Mouse (Mus musculus) limb, embryonic 11.5 days (tissue): ENCODE results near the gene Prkcsh. TPM values are rescaled to one million over a fixed set of nuclear protein-coding genes. Genes with fewer than 3 reads are reported as not detected.
A peak's percentile ranks its signal among the peaks of the same experiment; 100 is the strongest.

Experiments used
- ATAC-seq: fragments of 200-750 bp; cut with Nextera tagmentation; 2 replicates; pipeline ENCODE4 v1.8.0; 2017; ENCODE audit warnings: low read depth; ENCODE audit not compliant: insufficient number of reproducible peaks, low FRiP score, low TSS enrichment
- DNase-seq: peaks from one replicate; pipeline ENCODE4 v3.0.0-alpha.2; 2015; ENCODE audit warnings: low spot score
- H3K27ac ChIP-seq: fragments of 300-500 bp; sonication (generic); replicated peaks from 2 replicates; pipeline ENCODE4 v1.5.1; 2014; ENCODE audit warnings: low read depth, mild to moderate bottlenecking, low read length
- H3K27me3 ChIP-seq: fragments of 300-500 bp; sonication (generic); 2 replicates; pipeline ENCODE4 v1.6.1; 2014; ENCODE audit warnings: mild to moderate bottlenecking, low read length, mixed read lengths; ENCODE audit not compliant: control insufficient read depth, insufficient read depth
- H3K36me3 ChIP-seq: fragments of 300-500 bp; sonication (generic); 2 replicates; pipeline ENCODE4 v1.6.1; 2014; ENCODE audit warnings: mild to moderate bottlenecking, low read length, moderate library complexity, mixed read lengths; ENCODE audit not compliant: control insufficient read depth, insufficient read depth
- H3K4me1 ChIP-seq: fragments of 300-500 bp; sonication (generic); 2 replicates; pipeline ENCODE4 v1.6.1; 2014; ENCODE audit warnings: low read length, mixed read lengths; ENCODE audit not compliant: control insufficient read depth, insufficient read depth
- H3K4me2 ChIP-seq: fragments of 300-500 bp; sonication (generic); 2 replicates; pipeline ENCODE4 v1.6.1; 2014; ENCODE audit warnings: low read depth, mild to moderate bottlenecking, moderate library complexity; ENCODE audit not compliant: severe bottlenecking
- H3K4me3 ChIP-seq: fragments of 300-500 bp; sonication (generic); 2 replicates; pipeline ENCODE4 v1.5.1; 2014; ENCODE audit warnings: low read depth, low read length
- H3K9ac ChIP-seq: fragments of 300-500 bp; sonication (generic); 2 replicates; pipeline ENCODE4 v1.6.1; 2014; ENCODE audit warnings: mild to moderate bottlenecking, low read length
- H3K9me3 ChIP-seq: fragments of 300-500 bp; sonication (generic); 2 replicates; pipeline ENCODE4 v1.6.1; 2016; ENCODE audit warnings: low read length; ENCODE audit not compliant: control insufficient read depth
- WGBS: fragments of 180-500 bp; shearing (Covaris S2); extraction: QIAGEN DNeasy Blood & Tissue Kit; methylation state at CpG from one replicate; pipeline ENCODE4 v1.1.7; 2014; 5-methylcytosine and 5-hydroxymethylcytosine counted together
- polyA plus RNA-seq: library from polyadenylated mRNA; unstranded; fragments of >200 nt; fragmentation: Nextera tagmentation; extraction: Ambion mirVana; gene quantifications from 2 replicates; pipeline ENCODE4 v1.2.1, GENCODE M21; 2014

The Prkcsh gene
- polyA plus RNA-seq, 1 experiment from 2014 or later, result 86.4 TPM

GRCm38 (mm10) chr9:21992227-21992626 lies 10.4 kb upstream of the Prkcsh start:
- 78% methylated on average over 4 of the region's 4 CpGs for WGBS
- peaks cover 53% of the 10 kb centered on the region for H3K27me3 ChIP-seq

DNA sequence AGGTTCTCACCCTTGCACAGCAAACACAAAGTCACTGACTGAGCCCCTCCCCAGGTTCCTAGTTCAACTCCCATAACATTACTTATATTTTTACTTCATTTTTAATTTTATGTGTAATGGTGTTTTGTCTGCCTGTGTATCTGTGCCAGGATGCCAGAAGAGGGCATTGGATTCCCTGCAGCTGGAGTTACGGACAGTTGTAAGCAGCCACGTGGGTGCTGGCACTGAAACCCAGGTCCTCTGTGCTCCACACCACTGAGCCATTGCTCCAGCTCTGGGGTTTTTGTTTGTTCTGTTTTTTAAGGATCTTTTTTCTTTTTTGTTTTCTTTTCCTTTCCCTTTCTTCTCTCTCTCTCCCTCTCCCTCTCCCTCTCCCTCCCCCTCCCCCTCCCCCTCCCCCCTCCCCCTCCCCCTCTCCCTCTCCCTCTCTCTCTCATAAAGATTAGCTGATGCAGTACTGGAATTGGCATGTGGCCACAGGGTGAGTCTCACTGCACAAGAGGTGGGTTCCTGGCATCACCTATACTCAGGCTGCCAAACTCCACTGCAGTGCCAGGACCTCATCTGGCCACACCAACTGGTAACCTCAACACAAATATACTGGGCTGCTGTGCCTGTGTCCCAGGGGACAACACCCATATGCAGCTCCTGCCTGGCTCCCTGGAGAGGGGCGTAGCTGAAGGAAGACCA lies 6.3 kb upstream of the Prkcsh start:
- H3K27me3 ChIP-seq, result peaks cover 12% of the 10 kb centered on the region
- no peaks in the 10 kb centered on the region for H3K36me3 ChIP-seq
- no peaks in the 10 kb centered on the region for H3K9me3 ChIP-seq
- H3K27ac ChIP-seq, result no peak overlapping the region
- H3K9ac ChIP-seq, result no peak overlapping the region
- H3K4me1 ChIP-seq, result no peaks in the 10 kb centered on the region
- 83% methylated on average over 3 of the region's 3 CpGs for WGBS
- H3K4me2 ChIP-seq, result no peak overlapping the region
- ATAC-seq (no peak), DNase-seq (no peak)
- no peak overlapping the region for H3K4me3 ChIP-seq

More at GRCm38 (mm10) chr9:21992227-21992626, 10.4 kb upstream of the Prkcsh start:
- H3K36me3 ChIP-seq, result no peaks in the 10 kb centered on the region
- no peak overlapping the region for H3K9ac ChIP-seq
- no peak for DNase-seq
- no peak overlapping the region for H3K27ac ChIP-seq
- no peak overlapping the region for H3K4me3 ChIP-seq
- H3K4me1 ChIP-seq, result peaks cover 18% of the 10 kb centered on the region; the same call in 1 of the 2 replicates
- no peak for ATAC-seq
- H3K9me3 ChIP-seq, result no peaks in the 10 kb centered on the region
- H3K4me2 ChIP-seq, result no peak overlapping the region

- 92% methylated on average over 6 of the region's 6 CpGs for WGBS
- Histone ChIP-seq H3K27ac (no peak overlapping the region), H3K27me3 (no peaks in the 10 kb centered on the region), H3K9ac (no peak overlapping the region), H3K36me3 (no peaks in the 10 kb centered on the region; the same call in 1 of the 2 replicates), H3K9me3 (no peaks in the 10 kb centered on the region), H3K4me2 (no peak overlapping the region), H3K4me3 (no peak overlapping the region), H3K4me1 (peaks cover 10% of the 10 kb centered on the region)
- no peak for DNase-seq
- ATAC-seq, result no peak
Observed at GRCm38 (mm10) chr9:22000296-22000695, 2.3 kb upstream of the Prkcsh start.

DNA sequence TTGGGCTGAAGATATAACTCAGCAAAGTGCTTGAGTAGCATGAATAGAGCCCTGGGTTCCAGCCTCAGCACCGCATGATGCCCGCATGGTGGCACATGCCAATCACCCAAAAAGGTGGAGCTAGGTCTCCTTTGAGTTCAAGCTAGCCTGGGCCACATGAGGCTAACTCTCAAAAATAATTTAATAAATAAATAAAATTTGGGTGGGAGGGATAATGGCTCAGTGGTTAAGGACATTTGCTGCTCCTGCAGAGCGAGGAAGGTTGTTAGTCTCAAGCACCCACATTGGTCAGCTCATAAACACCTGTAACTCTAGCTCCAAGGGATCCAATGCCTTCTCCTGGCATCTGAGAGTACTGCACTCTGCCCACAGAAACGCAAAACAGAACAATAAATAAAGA lies 973 bp upstream of the Prkcsh start:
- H3K36me3 ChIP-seq, result peaks cover 3% of the 10 kb centered on the region; the same call in 1 of the 2 replicates
- no peaks in the 10 kb centered on the region for H3K9me3 ChIP-seq
- H3K4me1 ChIP-seq, result peaks cover 10% of the 10 kb centered on the region
- ATAC-seq, result no peak
- no peak overlapping the region for H3K4me2 ChIP-seq
- H3K27ac ChIP-seq, result no peak overlapping the region
- H3K27me3 ChIP-seq, result no peaks in the 10 kb centered on the region
- 84% methylated on average over 4 of the region's 4 CpGs for WGBS
- no peak for DNase-seq
- no peak overlapping the region for H3K4me3 ChIP-seq
- no peak overlapping the region for H3K9ac ChIP-seq

DNA sequence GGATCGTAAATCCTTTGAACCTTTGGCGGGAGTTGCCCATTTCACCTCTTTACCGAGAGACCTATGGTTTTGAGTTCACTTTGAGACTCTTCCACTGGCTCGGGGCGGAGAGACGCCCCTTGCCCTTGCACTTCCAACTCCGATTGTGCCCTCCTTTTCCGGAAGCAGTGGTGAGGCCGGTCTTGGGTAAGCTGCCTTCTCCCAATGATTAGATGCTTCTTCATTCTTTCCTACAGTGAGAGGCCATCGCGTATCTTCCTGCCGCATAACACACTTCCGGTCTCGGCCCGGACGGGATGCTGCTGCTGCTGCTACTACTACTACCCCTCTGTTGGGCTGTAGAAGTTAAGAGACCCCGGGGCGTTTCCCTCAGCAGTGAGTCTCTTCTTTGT lies 553 bp downstream of the Prkcsh start:
- ATAC-seq (no peak; the same call in 1 of the 2 replicates), DNase-seq (no peak)
- Histone ChIP-seq H3K4me2 (peak overlapping the region; percentile 91), H3K4me1 (peaks cover 10% of the 10 kb centered on the region), H3K27me3 (no peaks in the 10 kb centered on the region), H3K36me3 (peaks cover 16% of the 10 kb centered on the region), H3K9ac (peak overlapping the region; percentile 67), H3K4me3 (peak overlapping the region; percentile 79), H3K9me3 (no peaks in the 10 kb centered on the region), H3K27ac (no peak overlapping the region)
- WGBS, result 1% methylated on average over 18 of the region's 18 CpGs

- Histone ChIP-seq H3K9me3 (no peaks in the 10 kb centered on the region), H3K4me2 (no peak overlapping the region), H3K36me3 (peaks cover 20% of the 10 kb centered on the region), H3K4me1 (peaks cover 10% of the 10 kb centered on the region), H3K4me3 (no peak overlapping the region), H3K27me3 (no peaks in the 10 kb centered on the region), H3K9ac (no peak overlapping the region), H3K27ac (no peak overlapping the region)
- ATAC-seq (no peak), DNase-seq (no peak)
- WGBS, result 94% methylated on average over 12 of the region's 12 CpGs
Observed at GRCm38 (mm10) chr9:22004546-22004945, 1.9 kb downstream of the Prkcsh start.

DNA sequence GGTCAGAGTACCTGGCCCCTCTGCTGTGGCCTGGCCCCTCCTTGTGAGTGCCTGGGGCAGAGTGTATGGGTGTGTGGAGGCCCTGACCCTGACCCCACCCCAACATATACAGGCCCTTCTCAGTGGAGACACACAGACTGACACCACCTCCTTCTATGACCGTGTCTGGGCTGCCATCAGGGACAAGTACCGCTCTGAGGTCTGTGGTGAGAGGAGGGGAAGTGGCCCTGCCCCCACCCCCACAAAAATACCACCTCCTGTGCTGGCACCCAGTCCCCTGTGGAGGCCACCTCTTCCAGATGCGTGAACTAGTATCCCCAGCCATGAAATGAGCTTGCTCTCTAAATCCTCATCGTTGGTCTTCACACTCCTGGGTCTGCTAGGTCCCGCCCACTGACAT lies 8.4 kb downstream of the Prkcsh start:
- Histone ChIP-seq H3K9ac (no peak overlapping the region), H3K36me3 (peaks cover 48% of the 10 kb centered on the region)
- no peak for ATAC-seq

GRCm38 (mm10) chr9:22012731-22013130 lies 10.1 kb downstream of the Prkcsh start:
- DNase-seq (no peak), ATAC-seq (no peak)
- Histone ChIP-seq H3K27me3 (no peaks in the 10 kb centered on the region), H3K4me3 (no peak overlapping the region), H3K4me1 (no peaks in the 10 kb centered on the region), H3K36me3 (peaks cover 35% of the 10 kb centered on the region), H3K9ac (no peak overlapping the region), H3K9me3 (no peaks in the 10 kb centered on the region), H3K27ac (no peak overlapping the region), H3K4me2 (no peak overlapping the region)
- 93% methylated on average over 13 of the region's 13 CpGs for WGBS

More for the DNA sequence above, 8.4 kb downstream of the Prkcsh start:
- Histone ChIP-seq H3K27me3 (no peaks in the 10 kb centered on the region), H3K9me3 (no peaks in the 10 kb centered on the region), H3K4me2 (no peak overlapping the region), H3K4me3 (no peak overlapping the region), H3K4me1 (no peaks in the 10 kb centered on the region), H3K27ac (no peak overlapping the region)
- DNase-seq, result no peak
- 89% methylated on average over 5 of the region's 5 CpGs for WGBS

DNA sequence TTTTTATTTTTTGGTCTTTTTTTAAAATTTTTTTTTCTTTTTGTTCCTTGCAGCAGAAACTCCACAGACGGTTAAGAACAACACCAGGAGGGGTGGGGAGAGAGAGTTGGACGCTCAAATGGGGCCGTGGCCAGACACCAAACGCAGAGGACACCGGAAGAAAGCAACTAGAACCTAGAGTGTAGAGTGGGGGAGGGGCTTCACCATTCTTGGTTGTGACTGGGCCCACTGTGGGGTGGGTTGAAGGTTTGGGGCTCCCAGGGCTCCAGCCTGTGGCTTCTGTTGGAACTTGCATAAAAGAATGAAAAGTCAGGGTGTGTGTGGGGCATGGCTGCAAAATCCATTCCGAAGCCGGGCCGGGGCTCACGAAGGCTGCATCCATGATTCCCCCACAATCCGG lies 13.6 kb downstream of the Prkcsh start:
- ATAC-seq (no peak), DNase-seq (no peak)
- no peak overlapping the region for H3K4me2 ChIP-seq
- no peak overlapping the region for H3K27ac ChIP-seq
- WGBS, result 78% methylated on average over 10 of the region's 10 CpGs
- H3K4me3 ChIP-seq, result no peak overlapping the region
- H3K36me3 ChIP-seq, result peaks cover 20% of the 10 kb centered on the region
- no peaks in the 10 kb centered on the region for H3K27me3 ChIP-seq
- no peaks in the 10 kb centered on the region for H3K9me3 ChIP-seq
- no peaks in the 10 kb centered on the region for H3K4me1 ChIP-seq
- no peak overlapping the region for H3K9ac ChIP-seq
